Mouse (Mus musculus) adrenal gland, postnatal 36 days (tissue): Measurements from ENCODE around the gene Kdm4a. TPM values are rescaled to one million over a fixed set of nuclear protein-coding genes. Genes with fewer than 3 reads are reported as not detected.
A peak's percentile ranks its signal among the peaks of the same experiment; 100 is the strongest.

Source experiments
- DNase-seq, 2 experiments: peaks; one replicate each; pipeline ENCODE4 v3.0.0; 2021; ENCODE audit warnings: mixed read lengths in 1 of 2
- microRNA-seq: library from miRNA; unstranded; fragments of <30 nt; microRNA quantifications from one replicate; pipeline ENCODE4 v1.2.0, GENCODE M21; 2021
- total RNA-seq, 2 experiments: library from RNA; stranded (reverse); gene quantifications; 2 replicates each; pipeline ENCODE4 v1.2.3; 2021

Kdm4a gene
- total RNA-seq, 2 experiments from 2014 or later: 35.7 to 43.4 TPM

DNA sequence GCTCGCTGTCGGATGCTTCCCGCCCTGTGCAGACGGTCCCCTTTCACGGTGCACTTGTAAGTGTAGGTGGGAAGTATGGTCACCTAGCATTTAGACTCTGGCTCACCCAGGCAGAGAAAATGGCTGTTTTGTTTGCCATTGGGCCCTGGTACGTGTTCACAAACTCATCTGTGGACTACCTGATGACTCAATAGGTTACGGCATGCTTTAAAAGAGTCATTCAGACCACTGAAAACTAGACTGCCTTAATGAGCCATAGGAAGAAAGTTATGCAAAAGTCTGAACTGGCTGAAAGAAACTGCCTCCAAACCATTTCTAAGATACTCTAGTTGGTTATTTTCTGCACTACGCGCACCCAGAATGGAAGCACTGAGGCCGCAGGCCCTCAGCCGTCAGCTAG is 63.7 kb downstream of the Kdm4a start:
- no peak for DNase-seq

DNA sequence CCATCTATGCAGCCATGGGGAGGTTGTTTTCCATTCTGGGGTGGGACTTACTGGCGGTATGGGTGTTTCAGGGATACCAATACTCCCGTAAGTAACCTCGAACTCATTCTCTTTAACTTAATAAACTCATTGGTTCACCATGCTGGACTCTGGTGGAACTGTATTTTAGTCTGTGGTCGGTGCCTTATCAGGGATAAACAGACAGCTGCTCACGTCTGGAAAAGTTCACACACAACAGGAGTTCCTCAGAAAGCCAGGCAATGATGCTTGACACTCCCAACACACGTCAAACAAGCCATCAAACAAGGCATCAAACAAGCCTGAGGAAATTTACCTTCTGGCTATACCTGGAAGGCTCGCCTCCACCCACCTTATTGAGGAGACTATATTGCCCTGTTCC is 64.7 kb downstream of the Kdm4a start:
- DNase-seq: no peak

DNA sequence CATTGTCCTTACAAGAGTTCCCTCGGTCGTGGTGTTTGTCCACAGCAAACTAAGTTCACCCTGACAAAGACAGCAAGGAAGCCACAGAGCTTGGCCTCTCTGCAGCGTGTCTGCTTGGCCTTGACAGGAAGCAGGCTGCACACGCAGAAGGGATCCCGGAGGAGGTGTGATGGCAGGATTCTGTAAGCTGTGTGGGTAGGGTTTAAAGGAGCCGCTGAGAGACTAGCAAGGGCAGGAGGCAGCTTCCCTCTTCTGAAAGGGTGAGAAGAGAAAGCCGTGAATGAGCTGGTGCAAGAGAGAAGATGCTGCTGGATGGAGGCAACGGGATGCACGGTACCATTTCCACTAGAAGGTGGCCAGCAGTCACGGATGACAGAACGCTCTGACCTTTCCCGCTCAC is 67.2 kb downstream of the Kdm4a start:
- peak in 1 of 2 experiments; percentile 16 for DNase-seq

GRCm38 (mm10) chr4:118109649-118110048 is 70.2 kb downstream of the Kdm4a start:
- no peak for DNase-seq

- DNase-seq: no peak
Observed at GRCm38 (mm10) chr4:118108779-118109178, 71.1 kb downstream of the Kdm4a start.

DNA sequence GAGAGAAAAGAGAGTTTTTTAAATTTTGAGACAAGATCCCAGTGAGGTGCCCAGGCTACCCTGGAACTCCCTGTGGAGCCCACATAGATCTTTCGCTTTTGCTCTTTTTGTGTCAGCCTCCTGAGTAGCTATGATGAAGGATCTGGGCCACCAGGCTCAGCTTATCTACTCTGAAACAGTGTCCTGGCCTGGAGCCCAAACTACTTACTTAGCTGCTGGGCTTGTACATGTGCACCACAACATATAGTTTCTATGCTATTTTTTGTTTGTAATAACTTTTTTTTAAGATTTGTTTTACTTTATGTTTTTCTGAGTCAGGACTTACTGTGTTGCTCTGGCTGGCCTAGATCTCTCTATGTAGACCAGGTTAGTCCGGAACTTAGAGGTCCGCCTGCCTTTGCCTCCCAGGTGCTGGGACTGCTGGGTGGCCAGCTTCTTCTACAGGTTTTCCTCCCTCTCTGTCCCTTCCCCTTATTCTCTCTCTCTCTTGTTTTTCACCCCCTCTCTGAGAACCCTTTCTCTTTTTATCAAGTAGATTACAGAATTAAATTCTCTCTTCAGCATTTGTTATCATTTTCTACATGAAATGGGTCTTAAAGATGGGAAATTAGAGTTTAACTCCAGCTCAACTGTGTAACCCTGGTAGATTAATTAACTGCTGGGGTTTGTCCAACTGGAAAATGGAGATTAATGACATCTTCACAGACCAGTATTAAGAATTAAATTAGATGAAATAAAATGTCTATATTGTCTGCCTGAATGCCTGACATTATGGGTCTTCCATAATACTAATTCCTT is 74.4 kb downstream of the Kdm4a start:
- no peak for DNase-seq

DNA sequence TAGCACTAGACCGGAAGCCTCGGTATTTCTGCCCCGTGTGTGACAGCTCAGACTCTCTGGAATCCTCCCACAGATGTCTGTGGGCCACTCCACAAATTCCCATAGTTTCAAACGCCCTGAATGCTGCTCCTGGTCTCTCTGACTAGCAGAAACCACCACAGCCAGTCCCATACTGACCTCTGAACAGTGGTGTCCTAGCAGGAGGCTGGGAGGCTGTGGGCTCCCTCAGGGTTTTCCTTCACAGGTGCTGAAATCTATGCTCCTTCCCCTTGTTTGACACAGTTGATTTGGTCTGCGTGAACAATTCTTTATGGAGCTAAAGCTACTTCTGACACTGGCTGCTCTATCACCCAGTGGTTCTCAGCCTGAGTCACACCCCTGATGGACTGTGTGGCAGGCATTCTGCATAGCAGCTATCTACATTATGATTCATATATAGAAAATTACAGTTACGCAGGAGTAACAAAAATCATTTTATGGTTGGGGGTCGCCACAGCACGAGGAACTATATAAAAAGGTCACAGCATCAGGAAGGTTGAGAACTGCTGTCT is 76.5 kb downstream of the Kdm4a start:
- DNase-seq: no peak

- DNase-seq: no peak
Observed at GRCm38 (mm10) chr4:118101497-118101896, 78.3 kb downstream of the Kdm4a start.

DNA sequence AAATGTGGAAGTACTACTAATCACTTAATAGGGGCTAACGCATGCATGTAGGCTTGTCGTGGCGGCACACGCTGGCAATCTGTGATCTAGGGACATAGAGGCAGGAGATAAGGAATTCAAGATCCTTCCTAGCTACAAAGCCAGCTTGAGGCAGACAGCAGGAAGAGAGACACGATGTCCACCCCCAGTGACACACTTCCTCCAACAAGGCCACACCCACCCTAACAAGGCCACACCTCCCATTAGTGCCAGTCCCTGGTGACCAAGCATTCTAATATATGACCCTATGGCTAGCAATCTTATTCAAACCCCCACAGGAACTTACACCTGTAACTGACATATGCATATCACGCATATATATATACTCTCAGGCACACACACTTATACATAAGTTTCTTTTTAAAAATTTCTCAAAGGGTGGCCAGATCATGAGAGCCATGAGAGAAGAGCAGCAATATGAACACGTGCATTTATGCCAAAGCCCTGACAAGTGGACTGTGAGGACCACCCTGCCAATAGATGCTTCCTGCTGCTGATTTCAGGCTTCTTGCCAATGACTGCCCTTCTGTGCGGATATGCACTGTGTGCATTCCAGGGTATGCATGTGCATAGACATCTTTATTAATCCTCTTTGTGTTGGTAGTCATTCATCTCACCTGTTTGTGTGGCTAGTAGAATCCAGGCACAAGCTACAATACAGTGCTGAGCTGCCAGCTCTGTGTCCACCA is 80.0 kb downstream of the Kdm4a start:
- DNase-seq: no peak

DNA sequence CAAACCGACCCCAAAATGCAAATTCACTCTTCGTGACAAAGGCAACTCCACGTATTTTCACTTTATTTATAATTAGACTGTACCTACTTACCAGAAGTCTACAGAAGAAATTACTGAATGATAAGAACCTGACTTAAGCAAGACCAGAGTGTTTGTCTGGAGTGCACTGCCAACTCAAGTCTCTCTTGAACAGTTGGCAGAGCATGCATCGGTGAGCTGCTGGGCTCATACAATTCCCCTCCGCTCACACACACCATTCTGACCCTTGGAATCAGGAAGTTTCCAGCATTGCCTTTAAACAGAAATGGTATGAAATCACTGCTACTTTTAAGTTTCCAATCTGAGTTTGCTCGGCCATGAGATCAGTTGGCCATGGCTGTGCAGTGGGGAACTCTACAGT is 81.3 kb downstream of the Kdm4a start:
- DNase-seq: no peak

- DNase-seq: no peak
Observed at GRCm38 (mm10) chr4:118096069-118096468, 83.8 kb downstream of the Kdm4a start.

DNA sequence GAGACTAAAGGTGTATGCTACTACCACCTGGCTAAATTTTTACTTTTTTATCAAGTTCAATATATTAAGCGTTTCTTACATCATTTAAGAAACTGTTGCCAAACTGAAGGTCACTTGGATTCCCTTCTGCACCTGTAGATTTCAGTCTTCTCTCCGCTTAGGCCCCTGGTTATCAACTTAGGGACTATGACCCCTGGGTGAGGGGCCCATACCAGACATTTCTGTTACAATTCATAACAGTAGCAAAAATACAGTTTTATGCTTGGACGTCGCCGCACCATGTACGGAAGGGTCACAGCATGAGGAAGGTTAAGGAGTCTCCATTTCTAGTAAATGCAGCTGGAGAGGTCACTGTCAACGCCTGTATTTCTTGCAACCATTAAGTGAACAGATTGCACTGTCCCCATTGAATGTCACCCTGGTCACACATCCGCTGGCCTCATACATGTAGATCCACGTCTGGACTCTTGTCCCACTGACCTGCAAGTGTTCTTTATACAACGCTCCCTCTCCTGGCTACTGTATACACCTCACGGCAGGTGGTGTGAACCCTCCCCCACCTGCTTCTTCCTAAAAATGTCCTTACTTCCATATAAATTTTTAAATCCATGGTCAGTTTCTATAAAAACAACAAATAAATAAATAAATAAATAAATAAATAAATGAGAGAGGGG is 86.9 kb downstream of the Kdm4a start:
- no peak for DNase-seq

DNA sequence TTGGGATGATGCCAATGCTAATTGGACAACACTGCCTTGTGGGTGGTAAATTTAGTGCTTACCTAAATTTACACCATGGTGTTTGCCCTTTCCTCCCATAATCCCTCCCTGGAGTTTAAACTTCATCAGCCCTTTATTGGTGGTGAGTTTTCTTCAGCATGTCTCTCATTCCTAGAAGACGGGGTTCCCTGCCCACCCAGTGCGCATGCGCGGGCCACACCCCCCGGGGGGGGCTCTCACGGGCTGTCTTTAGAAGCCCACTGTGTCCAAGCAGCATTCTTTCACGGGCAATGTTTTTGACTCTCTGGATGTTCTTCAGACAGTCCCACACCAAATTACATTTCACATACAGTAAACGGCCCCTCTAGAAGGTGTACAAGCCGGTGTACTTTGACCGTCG is 89.4 kb downstream of the Kdm4a start:
- no peak for DNase-seq

GRCm38 (mm10) chr4:118089939-118090338 is 89.9 kb downstream of the Kdm4a start:
- peak; percentile 41 to 66 for DNase-seq

DNA sequence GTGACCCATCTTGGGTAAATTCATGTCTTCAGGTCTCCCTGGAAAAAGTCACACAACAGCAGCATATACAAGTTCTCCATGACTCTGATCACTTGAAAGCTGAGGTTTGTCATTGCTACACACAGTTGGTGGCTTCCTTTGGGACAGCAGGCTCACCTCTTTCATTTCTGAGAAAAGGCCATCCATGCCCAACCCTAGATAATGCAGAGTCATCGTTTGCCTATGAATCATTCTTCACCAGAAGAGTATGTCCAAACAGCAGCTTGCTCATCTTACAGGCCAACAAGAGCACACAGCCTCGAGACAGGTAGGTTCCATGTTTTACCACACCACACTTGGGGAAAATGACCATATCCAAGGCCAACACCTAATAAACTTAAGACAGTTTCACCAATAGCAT is 91.1 kb downstream of the Kdm4a start:
- no peak for DNase-seq

Small RNA genes lying within 50 kb of the gene (microRNA-seq; reads per million reads assigned to microRNA genes)
- gene Mir7226: not detected

Other genes with a start within 250 kb of the Kdm4a start
- gene St3gal3, start 45.1 kb downstream of the Kdm4a start, total RNA-seq: 10 to 100 TPM; 30.4 to 33.7 TPM
- gene Ptprf, start 111.4 kb upstream of the Kdm4a start, total RNA-seq: 10 to 100 TPM; 47.2 to 91.8 TPM
- 10 to 100 TPM; 20.0 to 21.6 TPM for gene Szt2, start 229.2 kb upstream of the Kdm4a start, total RNA-seq
- 10 to 100 TPM; 69.6 to 74.0 TPM for gene Med8, start 229.3 kb upstream of the Kdm4a start, total RNA-seq
- gene Elovl1, start 248.1 kb upstream of the Kdm4a start, total RNA-seq: 100 to 1,000 TPM in 1 of 2 experiments, 10 to 100 TPM in 1; 91.2 to 115 TPM